Mouse (Mus musculus): ENCODE data around the gene Stx7.
"Not testable (repeated sequence)": the region's sequence is repeated elsewhere in the genome, so short reads cannot be mapped to it uniquely, and the experiment has no call there.

The Stx7 gene

DNA sequence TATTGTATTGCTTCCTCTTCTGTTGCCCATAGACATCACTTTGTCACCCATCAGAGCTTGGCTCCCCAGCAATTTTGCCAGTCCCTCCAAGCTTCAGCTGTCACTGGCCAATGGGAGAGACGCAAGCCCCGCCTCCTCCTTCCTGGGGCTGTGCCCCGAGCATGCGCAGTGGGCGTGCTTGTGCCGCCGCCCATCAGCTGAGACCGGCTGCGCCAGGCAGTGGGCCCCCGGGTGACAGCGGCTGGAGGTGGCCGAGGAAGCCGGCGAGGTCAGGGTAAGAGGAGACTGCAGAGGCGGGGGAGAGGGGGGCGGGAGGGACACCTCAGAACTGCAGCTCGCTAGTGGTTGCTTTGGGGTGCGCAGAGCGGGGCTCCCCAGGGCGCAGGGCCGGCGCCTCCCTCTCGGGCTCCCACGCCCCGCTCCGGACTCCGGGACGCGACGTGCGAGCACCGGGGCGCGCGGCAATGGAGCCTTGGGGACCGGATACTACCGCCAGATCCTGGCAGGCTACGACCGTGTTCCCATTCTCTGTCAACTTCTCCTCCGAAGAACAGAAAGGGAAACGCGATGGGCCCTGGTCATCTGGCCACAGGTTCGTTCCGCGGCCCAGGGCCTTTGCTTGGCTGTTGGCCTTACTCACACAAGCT, at the start of gene Stx7:
Gene Stx7 (plus strand): TSS at position 168 of the 647 bp plus-strand sequence.
- DNase-seq (ENCODE audit: low spot score): peak; percentile 91

DNA sequence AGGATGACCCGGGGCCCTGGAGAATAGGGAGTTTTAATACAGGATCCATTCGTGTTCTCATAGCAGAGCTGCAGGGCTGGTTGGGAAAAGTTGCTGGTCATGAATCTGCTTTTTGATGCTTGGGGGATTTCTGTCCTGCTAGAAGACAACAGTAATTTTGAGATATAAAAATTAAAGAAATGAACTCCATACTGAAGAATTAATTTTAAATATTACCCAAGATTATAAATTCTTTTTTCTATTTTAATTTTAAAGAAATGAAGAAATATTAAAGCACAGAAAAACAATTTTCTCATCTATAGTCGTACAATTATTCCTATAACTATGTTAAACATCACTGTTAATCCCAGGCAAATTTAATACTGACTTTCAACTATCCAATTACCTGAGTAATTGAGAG, 47.3 kb upstream of the Stx7 start, which contains the start of gene Taar8c:
Gene Taar8c (minus strand): TSS at position 101 of the 400 bp plus-strand sequence.
- DNase-seq (ENCODE audit: low spot score): not testable (repeated sequence)

DNA sequence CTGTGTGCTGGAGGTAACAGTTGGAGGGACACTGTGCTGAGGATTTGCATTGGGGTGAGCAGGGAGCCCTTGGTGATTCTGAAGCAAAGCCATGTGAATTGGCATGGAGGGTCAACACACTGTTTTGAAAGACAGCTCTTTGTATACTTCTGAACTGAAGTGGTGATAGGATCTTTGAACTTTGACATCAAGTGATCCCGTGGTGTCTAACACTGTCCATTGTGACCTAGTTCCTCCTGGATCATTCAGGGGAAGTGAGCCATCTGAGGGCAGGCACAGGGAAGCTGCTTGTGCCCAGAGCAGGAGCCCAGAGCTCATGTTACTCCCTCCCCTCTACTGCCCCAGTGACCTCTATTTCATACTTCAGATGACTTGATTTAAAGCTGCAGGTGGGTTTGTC, 45.8 kb upstream of the Stx7 start:
- not testable (repeated sequence) for DNase-seq (ENCODE audit: low spot score)

DNA sequence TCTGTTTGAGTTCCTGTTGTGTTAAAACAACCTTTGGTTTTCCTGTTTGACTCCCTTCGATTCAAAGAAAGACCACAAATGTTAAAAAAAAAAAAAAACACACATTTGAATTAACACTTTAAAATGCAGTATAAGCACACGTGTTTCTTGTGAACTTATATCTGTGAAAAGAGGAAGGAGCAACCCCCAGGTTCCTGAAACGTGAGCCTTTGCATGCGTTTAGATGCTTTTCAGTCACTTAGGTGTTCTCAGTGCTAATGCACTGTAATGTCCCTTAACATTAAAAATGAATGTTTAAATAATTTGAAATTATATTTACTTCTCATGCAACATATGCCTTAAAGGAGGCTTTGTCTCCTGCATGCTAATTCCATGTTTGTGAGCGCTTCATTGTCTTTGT, 41.4 kb upstream of the Stx7 start:
- DNase-seq (ENCODE audit: low spot score): no peak

- DNase-seq (ENCODE audit: low spot score): no peak
Observed at GRCm38 (mm10) chr10:24108236-24108635, 40.9 kb upstream of the Stx7 start.

DNA sequence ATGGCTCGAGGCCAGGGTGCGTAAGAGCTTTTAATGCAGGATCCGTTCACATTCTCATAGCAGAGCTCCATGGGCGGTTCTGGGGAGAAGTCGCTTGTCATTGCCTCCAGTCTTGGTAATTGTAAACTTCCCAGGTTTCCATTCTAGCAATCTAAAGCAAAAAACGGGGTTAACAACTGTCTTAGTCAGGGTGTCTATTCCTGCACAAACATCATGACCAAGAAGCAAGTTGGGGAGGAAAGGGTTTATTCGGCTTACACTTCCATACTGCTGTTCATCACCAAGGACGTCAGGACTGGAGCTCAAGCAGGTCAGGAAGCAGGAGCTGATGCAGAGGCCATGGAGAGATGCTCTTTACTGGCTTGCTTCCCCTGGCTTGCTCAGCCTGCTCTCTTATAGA, 39.7 kb upstream of the Stx7 start, which contains the start of gene Taar9:
Gene Taar9 (minus strand): TSS at position 101 of the 400 bp plus-strand sequence.
- DNase-seq (ENCODE audit: low spot score): not testable (repeated sequence)

GRCm38 (mm10) chr10:24111116-24111778, 37.9 kb upstream of the Stx7 start:
- peak; percentile 37 for DNase-seq (ENCODE audit: low spot score)

- peak; percentile 72 for DNase-seq (ENCODE audit: low spot score)
Observed at GRCm38 (mm10) chr10:24131451-24132262, 17.4 kb upstream of the Stx7 start.

DNA sequence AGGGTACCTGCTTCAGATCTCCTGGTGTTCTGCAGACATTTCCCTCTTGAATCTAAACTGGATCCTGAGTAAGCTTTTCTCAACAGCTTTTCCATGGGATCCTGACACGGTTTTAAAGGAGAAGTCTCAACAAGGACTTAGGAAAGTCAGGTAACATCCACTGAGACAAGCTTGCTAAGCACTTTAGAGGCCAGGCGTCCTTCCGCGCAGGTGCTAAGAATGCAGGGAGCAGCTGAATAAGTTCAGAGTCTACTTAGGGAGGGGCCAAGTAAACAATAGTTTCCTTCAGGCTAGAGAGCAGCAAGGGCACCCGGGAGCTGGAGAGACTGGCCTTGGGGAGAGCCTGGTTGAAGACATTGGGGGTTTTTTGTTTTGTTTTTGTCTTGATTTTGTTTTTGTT, 16.8 kb upstream of the Stx7 start:
- no peak for DNase-seq (ENCODE audit: low spot score)

DNA sequence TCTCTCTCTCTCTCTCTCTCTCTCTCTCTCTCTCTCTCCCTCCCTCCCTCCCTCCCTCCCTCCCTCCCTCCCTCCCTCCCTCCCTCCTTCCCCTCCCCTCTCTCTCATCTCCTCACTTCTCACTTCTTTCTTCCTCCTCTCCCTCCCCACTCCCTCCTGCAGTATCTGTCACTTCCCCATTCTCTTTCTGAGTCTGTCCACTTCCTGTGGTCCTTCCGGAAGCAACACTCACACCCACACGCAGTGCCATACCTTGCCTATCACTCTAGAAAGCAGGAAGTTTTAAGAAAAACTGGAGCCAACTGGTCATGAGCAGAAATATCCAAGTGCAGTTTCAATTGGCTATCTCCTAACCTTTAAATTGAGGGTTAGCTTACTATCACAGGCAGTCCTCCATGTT, 16.0 kb upstream of the Stx7 start:
- no peak for DNase-seq (ENCODE audit: low spot score)

- no peak for DNase-seq (ENCODE audit: low spot score)
Observed at GRCm38 (mm10) chr10:24134071-24134645, 14.9 kb upstream of the Stx7 start.

DNA sequence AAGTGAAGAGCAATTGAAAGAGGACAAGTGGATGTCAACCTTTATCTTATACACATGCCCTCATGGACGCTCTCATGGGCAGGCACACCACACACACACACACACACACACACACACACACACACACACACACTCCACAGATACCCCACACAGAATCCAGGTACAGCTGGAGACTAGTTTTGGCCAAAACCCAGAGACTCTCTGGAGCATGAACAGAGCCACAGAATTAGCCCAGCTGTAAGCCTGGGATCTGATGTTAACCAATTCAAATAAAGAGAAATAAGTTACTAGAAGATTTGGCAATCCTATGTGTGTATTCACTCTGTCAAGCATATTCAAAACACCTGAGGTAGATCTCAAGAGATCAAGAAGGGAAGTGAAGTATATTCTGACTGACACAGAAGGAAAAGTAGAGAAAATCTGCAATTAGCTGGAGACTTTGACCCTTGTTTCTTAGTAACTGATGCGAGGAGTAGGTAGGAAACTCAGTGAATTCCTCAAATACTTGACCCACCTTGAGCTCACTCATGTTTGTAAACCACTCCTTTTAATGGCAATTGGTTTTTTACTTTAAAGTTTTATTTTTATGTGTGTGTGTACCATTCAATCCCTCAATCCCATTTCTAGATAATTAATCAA, 10.4 kb upstream of the Stx7 start:
- DNase-seq (ENCODE audit: low spot score): no peak

DNA sequence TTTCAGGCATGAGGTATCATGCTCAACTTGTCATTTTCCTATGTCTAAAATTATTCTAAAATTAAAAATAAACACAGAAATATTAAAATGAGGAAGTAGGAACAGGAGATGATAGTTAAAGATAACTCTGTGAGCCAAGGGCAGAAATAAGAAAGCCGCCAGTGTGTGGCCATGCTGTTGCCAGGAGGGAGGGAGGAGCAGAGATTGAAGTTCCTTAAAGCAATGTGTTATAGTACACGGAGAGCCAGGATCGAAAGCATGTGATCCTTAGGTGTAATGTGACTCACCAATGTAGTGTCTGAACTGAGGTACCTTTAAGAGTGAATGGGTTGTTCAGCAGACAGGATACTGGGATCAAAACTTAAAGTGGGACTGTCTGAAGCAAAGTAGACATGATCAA, 6.4 kb upstream of the Stx7 start:
- DNase-seq (ENCODE audit: low spot score): no peak

GRCm38 (mm10) chr10:24150086-24150485, 984 bp downstream of the Stx7 start:
- DNase-seq (ENCODE audit: low spot score): no peak

DNA sequence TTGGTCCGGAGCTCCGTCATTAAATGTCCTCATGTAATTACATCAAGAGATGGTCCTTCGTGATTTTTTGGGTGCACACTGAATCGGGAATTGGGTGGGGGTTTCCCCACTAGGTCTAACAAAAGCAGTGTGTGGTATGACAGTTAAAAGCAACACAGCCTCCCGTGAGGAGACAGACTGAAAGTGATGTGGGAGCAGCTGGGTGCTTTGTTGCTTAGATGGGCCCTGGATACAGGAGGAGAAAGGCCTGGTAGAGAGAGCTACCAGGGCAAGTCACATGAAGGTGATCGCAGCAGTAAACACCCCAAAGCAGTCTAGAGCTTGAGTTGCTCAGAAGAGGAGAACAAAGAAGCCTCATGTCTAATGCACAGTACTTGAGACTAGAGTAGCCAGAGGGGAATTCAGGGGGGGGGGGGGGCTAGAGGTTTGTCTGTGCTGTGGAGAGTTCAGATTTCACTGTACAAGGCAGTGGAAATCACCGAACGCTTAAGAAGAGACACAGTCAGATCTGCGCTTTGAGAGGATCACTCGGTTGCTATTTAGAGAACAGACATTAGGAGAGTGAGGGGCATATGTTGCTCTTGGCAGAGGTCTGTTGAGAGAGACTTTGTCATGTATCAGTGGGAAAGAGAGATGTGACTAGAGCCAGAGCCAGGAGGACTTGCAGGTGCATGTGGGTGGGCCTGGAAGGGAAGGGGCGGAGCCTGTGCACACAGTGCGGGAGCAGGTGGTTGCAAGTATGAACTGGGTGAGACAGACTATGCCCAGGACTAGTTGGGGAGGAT, 9.6 kb downstream of the Stx7 start:
- DNase-seq (ENCODE audit: low spot score): no peak

- no peak for DNase-seq (ENCODE audit: low spot score)
Observed at GRCm38 (mm10) chr10:24159575-24159974, 10.5 kb downstream of the Stx7 start.

DNA sequence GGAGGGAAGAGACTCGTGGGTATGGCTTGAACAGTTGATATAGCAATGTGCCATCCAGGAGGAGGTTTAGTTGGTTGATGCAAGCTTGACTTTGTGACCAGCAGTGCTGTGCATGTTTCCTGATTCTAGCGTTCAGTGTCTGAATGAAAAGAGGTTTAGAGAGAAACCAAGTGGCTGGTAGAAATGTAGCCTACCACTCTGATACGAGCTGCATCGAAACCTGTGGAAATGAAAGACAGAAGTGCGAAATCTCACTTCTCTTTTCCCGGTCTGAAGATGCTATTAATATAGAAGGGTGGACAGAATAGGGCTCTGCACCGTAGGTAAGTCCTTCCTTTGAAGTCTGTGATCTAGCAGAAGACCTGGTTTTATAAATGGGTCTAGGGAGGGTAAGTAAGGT, 11.2 kb downstream of the Stx7 start:
- DNase-seq (ENCODE audit: low spot score): no peak

GRCm38 (mm10) chr10:24164137-24164908, 15.2 kb downstream of the Stx7 start:
- no peak for DNase-seq (ENCODE audit: low spot score)

GRCm38 (mm10) chr10:24164909-24165304, 15.8 kb downstream of the Stx7 start:
- DNase-seq (ENCODE audit: low spot score): no peak

DNA sequence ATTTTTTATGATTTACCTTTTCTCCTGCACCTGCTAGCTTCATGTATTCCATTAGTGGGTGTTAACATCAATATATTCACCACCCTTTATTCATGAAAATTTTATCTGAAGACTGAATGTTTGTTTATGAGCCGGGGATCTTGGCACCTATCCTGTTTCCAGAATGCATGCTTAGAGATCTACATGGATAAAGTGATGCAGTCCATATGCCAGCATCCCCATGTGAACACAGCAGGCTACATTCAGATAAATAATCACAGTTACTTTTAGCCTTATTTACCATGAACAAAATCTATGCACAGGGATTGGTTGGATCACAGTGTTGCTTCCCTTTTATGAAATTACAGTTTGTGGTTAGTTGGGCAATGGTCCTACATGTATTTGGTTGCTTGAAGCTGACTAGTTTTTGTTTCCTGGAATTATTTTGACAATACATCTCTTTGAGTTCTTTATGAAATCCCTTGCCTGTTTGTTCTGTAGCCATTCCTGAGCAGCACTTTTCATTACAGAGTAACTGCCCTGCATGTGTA, 16.5 kb downstream of the Stx7 start:
- no peak for DNase-seq (ENCODE audit: low spot score)
